Mouse (Mus musculus): ENCODE data around the gene Tspan13. TPM values are rescaled to one million over a fixed set of nuclear protein-coding genes. Genes with fewer than 3 reads are reported as not detected.

The Tspan13 gene
- total RNA-seq, 2 experiments from 2014 or later, result 197 to 200 TPM

DNA sequence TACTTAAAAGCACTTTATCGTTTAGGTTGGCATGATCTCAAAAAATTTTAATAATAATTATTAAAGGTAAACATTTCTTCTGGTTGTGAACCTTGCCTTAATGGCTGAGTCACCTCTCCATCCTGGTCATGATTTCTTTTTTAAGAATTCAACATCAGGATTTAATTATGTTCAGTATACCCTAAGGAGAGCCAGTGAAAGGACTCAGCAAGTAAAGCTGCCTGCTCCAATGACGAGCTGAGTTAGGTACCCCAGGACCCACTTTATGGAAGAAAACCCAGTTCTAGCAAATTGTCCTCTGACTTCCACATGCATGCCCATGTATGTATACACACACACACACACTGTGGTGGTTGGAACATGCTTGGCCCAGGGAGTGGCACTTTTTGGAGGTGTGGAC lies 5.3 kb upstream of the Tspan13 start:
- DNase-seq (ENCODE audit: extremely low spot score in 1 of 2, low spot score in 2 of 2), result no peak
- no peak for TF ChIP-seq CTCF (IDR thresholded peaks at IDR 0.05)
- H3K4me3 ChIP-seq, result no peak overlapping the region
- intact Hi-C loops (cut with DNase I), result no loop called here
- H3K27ac ChIP-seq, result no peak overlapping the region

GRCm38 (mm10) chr12:36046196-36046595 lies 3.9 kb upstream of the Tspan13 start:
- TF ChIP-seq CTCF (IDR thresholded peaks at IDR 0.05), result no peak
- no peak overlapping the region for H3K27ac ChIP-seq
- no peak overlapping the region for H3K4me3 ChIP-seq
- DNase-seq (ENCODE audit: extremely low spot score in 1 of 2, low spot score in 2 of 2), result no peak
- intact Hi-C loops (cut with DNase I), result no loop called here

DNA sequence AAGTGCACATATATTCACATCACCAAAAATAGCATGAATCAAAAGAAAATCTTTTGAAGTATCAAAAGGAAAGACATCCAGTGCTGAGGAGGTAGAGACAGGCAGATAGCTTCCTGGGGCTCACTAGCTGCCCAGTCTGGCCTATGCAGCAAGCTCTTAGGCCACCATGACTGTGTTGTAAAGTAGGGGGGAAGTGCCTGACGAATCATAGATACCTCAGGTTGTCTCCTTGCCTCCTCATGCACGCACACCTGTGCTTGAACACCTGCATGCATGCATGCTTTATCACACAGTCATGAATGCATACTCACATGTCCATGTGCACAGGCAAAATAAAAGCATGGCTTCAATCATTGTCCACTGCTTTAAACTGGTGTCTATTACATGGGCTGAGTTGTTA lies 2.4 kb upstream of the Tspan13 start:
- Histone ChIP-seq H3K27ac (no peak overlapping the region), H3K4me3 (no peak overlapping the region)
- TF ChIP-seq CTCF (IDR thresholded peaks at IDR 0.05), result no peak
- intact Hi-C loops (cut with DNase I), result no loop called here
- DNase-seq (ENCODE audit: extremely low spot score in 1 of 2, low spot score in 2 of 2), result no peak

DNA sequence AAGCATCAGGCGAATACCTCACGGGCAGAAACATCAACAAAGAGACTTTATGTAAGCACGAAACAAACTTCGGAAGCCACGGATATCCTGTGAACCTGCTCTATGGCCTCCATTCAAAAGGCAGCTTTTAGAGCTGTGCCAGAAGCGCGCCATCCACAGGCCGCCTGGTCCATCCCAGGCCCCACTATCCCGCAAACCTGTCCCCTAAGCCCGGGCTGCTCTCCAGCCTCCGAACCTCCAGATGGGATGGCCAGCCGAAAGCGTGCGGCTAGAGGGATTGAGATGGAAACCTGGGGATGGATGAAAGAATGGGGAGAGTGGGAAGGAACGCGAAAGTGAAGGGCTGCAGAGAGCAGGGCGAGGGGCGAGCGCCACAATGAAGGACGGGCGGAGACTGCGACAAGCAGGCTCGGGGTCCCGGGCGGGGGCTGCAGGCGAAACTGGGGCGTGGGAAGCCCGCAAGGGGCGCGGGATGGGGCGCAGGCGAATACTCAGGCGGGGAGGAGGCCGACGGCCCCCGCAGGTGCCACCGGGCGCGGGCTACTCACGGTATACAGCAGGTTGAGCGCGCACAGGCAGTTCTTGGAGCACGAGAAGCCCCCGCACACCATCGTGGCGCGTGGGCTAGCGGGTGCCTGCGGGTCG lies 475 bp downstream of the Tspan13 start:
- intact Hi-C loops (cut with DNase I), result loop anchor here (1.0 to 2.0 kb wide), 3 partner anchors 50 to 115 kb away; partner anchors contain the start of gene Ankmy2
- Histone ChIP-seq H3K27ac (peak overlapping the region; percentile 99), H3K4me3 (peak overlapping the region; percentile 75)
- TF ChIP-seq CTCF (IDR thresholded peaks at IDR 0.05), result peak; percentile 39
- peak; percentile 59 to 60 for DNase-seq (ENCODE audit: extremely low spot score in 1 of 2, low spot score in 2 of 2)

- intact Hi-C loops (cut with DNase I), result loop anchor here (1.0 to 2.0 kb wide), 3 partner anchors 51 to 116 kb away; partner anchors contain the start of gene Ankmy2
- no peak for DNase-seq (ENCODE audit: extremely low spot score in 1 of 2, low spot score in 2 of 2)
- peak overlapping the region; percentile 99 for H3K27ac ChIP-seq
- TF ChIP-seq CTCF (IDR thresholded peaks at IDR 0.05), result no peak
- H3K4me3 ChIP-seq, result peak overlapping the region; percentile 75
Measured at GRCm38 (mm10) chr12:36041281-36041589, 1.1 kb downstream of the Tspan13 start.

DNA sequence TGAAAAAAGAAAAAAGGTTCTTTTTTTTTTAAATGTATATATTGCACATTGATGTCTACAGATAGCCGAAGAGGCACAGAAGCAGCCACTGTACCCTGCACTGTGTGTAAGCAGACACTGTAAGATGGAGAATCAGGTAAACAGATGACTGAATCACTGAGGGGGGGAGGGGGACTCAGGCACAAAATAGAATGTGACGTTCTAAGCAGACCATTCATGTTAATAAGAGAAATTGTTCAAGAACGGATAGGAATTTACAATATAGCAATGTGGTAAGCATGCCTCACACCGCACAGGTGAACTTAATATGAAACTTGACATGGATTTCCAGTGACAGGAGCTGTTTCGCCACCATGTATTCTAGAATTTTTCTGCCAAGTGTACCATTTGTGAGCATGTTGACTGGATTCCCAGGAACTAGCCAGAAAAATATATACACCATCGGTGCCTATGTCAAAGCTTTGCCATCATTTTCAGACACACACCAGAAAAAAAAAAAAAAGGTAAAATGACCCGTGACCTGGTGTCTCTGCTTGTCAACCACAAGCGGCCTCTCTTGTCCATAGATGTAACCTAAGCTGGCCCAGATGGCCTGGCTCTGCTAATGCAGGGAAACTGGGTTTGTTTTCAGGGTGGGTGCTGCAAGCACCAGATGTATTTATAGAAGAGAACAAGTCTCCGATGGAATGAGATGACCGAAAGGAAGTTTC lies 1.6 kb downstream of the Tspan13 start:
- intact Hi-C loops (cut with DNase I), result loop anchor here (1.0 to 2.0 kb wide), 4 partner anchors 11 to 116 kb away; partner anchors contain the start of gene Ankmy2
- peak overlapping the region; percentile 99 for H3K27ac ChIP-seq
- peak overlapping the region; percentile 75 for H3K4me3 ChIP-seq
- no peak for TF ChIP-seq CTCF (IDR thresholded peaks at IDR 0.05)
- DNase-seq (ENCODE audit: extremely low spot score in 1 of 2, low spot score in 2 of 2), result no peak

GRCm38 (mm10) chr12:36039541-36040084 lies 2.7 kb downstream of the Tspan13 start:
- peak overlapping the region; percentile 99 for H3K27ac ChIP-seq
- intact Hi-C loops (cut with DNase I), result loop anchor here (1.0 to 2.0 kb wide), 3 partner anchors 10 to 117 kb away; partner anchors contain the start of gene Ankmy2
- peak in 1 of 2 experiments; percentile 23 for DNase-seq (ENCODE audit: extremely low spot score in 1 of 2, low spot score in 2 of 2)
- no peak for TF ChIP-seq CTCF (IDR thresholded peaks at IDR 0.05)
- peak overlapping the region; percentile 75 for H3K4me3 ChIP-seq

GRCm38 (mm10) chr12:36036776-36037175 lies 5.5 kb downstream of the Tspan13 start:
- intact Hi-C loops (cut with DNase I), result no loop called here
- no peak overlapping the region for H3K27ac ChIP-seq
- DNase-seq (ENCODE audit: extremely low spot score in 1 of 2, low spot score in 2 of 2), result no peak
- peak; percentile 12 for TF ChIP-seq CTCF (IDR thresholded peaks at IDR 0.05)
- H3K4me3 ChIP-seq, result no peak overlapping the region

DNA sequence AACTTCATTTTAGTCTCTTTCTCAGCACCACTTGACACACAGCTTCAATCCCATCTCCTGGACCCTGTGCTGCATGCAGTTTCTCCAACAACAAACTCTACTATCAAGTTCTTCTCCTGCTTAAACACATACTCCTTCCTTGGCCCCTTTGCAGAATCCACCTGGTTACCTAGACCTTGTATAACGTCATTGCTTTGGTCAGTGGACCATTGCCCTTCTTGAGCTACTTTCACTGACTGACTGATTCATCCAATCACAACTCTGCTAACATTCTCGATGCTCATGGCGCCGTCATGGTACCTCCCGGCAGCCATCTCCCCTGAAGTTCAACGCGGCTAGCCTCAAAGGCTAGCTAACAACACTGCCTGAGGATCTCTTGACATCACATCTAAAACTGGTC lies 6.2 kb downstream of the Tspan13 start:
- no peak for TF ChIP-seq CTCF (IDR thresholded peaks at IDR 0.05)
- H3K4me3 ChIP-seq, result no peak overlapping the region
- no peak for DNase-seq (ENCODE audit: extremely low spot score in 1 of 2, low spot score in 2 of 2)
- intact Hi-C loops (cut with DNase I), result no loop called here
- no peak overlapping the region for H3K27ac ChIP-seq

DNA sequence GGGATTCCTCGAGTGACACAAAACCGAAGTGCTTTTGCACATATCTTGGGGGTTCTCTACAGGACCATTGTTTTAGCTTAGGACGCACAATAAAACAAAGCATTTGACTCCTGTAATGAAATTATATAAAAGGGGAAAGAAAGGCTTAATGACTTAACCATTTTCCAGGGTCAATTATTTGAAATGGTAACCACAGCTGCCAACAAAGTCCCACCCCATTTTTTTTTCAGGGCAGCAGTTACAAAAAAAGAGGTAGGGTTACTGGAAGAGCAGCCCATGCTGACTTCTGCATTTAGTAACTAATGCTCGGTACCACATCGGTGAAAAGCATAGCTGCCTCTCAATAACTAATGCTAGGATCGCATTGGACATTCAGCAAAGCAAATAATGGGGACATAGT lies 6.8 kb downstream of the Tspan13 start:
- intact Hi-C loops (cut with DNase I), result no loop called here
- no peak for DNase-seq (ENCODE audit: extremely low spot score in 1 of 2, low spot score in 2 of 2)
- Histone ChIP-seq H3K27ac (no peak overlapping the region), H3K4me3 (no peak overlapping the region)
- no peak for TF ChIP-seq CTCF (IDR thresholded peaks at IDR 0.05)

GRCm38 (mm10) chr12:36032419-36032818 lies 9.9 kb downstream of the Tspan13 start:
- Histone ChIP-seq H3K4me3 (no peak overlapping the region), H3K27ac (peak overlapping the region; percentile 71)
- intact Hi-C loops (cut with DNase I), result no loop called here
- DNase-seq (ENCODE audit: extremely low spot score in 1 of 2, low spot score in 2 of 2), result no peak
- TF ChIP-seq CTCF (IDR thresholded peaks at IDR 0.05), result no peak

DNA sequence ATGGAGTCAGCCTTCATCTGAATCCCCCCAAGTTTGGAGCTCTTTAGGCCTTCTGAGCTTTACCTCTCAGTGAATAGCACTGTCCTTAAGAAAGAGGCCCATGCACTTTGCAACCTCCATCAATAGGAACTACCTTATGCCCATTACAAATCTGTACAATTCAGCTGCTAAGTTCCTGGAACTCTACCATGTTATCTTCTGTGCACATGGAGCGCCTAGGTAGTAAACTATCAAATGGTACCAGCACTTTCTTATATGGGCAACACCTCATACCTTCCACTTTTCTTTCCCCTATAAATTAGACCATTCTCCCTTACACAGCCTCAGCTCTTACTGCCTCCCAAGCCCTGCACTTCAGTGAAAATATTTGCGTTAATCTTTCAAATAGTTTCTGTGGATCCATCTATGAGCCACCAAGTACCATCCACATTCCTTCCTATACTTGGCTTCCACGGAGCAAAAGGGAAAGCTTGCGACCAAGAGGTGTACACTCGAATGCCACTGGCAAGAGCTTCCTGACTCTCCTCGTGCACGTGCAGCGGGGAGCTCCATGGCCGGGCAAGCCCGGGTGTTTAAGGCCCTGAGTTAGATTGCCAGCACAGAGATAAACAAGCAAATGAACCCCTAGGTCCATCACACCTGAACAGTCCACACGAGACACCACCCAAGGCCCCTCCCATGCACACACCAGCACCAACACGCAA lies 11.5 kb downstream of the Tspan13 start:
- intact Hi-C loops (cut with DNase I), result no loop called here
- no peak for TF ChIP-seq CTCF (IDR thresholded peaks at IDR 0.05)
- DNase-seq (ENCODE audit: extremely low spot score in 1 of 2, low spot score in 2 of 2), result no peak
- no peak overlapping the region for H3K4me3 ChIP-seq
- peak overlapping the region; percentile 59 for H3K27ac ChIP-seq

Data from left cerebral cortex, adult 2 months (tissue).